Mouse (Mus musculus) heart, embryonic 10.5 days (tissue): Measurements from ENCODE around the gene Plcb4. TPM values are rescaled to one million over a fixed set of nuclear protein-coding genes. Genes with fewer than 3 reads are reported as not detected.
"Not testable (repeated sequence)": the region's sequence is repeated elsewhere in the genome, so short reads cannot be mapped to it uniquely, and the experiment has no call there.

Experiments used
- DNase-seq: peaks from one replicate; pipeline ENCODE4 v3.0.0-alpha.2; 2017; ENCODE audit warnings: low spot score
- H3K27ac ChIP-seq: fragments of 300-500 bp; sonication (generic); 2 replicates; pipeline ENCODE4 v1.5.1; 2016; ENCODE audit warnings: mild to moderate bottlenecking
- H3K27me3 ChIP-seq: fragments of 300-500 bp; sonication (generic); 2 replicates; pipeline ENCODE4 v1.6.1; 2016; ENCODE audit warnings: mild to moderate bottlenecking; ENCODE audit not compliant: poor library complexity, insufficient read depth, severe bottlenecking
- H3K36me3 ChIP-seq: fragments of 300-500 bp; sonication (generic); 2 replicates; pipeline ENCODE4 v1.6.1; 2016; ENCODE audit warnings: mild to moderate bottlenecking, moderate library complexity
- H3K4me1 ChIP-seq: fragments of 300-500 bp; sonication (generic); 2 replicates; pipeline ENCODE4 v1.6.1; 2016; ENCODE audit warnings: mild to moderate bottlenecking
- H3K4me3 ChIP-seq: fragments of 300-500 bp; sonication (generic); 2 replicates; pipeline ENCODE4 v1.5.1; 2016; ENCODE audit warnings: mild to moderate bottlenecking, moderate library complexity
- H3K9me3 ChIP-seq: fragments of 300-500 bp; sonication (generic); 2 replicates; pipeline ENCODE4 v1.6.1; 2016; ENCODE audit warnings: mild to moderate bottlenecking, moderate library complexity
- WGBS: fragments of 180-500 bp; shearing (Covaris S2); methylation state at CpG from one replicate; pipeline ENCODE4 v1.1.7; 2016; 5-methylcytosine and 5-hydroxymethylcytosine counted together
- polyA plus RNA-seq: library from polyadenylated mRNA; unstranded; fragments of >200 nt; fragmentation: Nextera tagmentation; extraction: Ambion mirVana; gene quantifications from 2 replicates; pipeline ENCODE4 v1.2.1, GENCODE M21; 2016

Plcb4 gene
- polyA plus RNA-seq, 1 experiment from 2014 or later = 17.8 TPM

GRCm38 (mm10) chr2:135890083-135890482, 231.3 kb downstream of the Plcb4 start:
- Histone ChIP-seq H3K27ac (no peak overlapping the region), H3K27me3 (no peaks in the 10 kb centered on the region), H3K36me3 (no peaks in the 10 kb centered on the region), H3K4me3 (no peak overlapping the region), H3K4me1 (peaks cover 46% of the 10 kb centered on the region), H3K9me3 (no peaks in the 10 kb centered on the region)
- WGBS = 70% methylated on average over 1 of the region's 1 CpGs
- no peak for DNase-seq

- H3K9me3 ChIP-seq = no peaks in the 10 kb centered on the region
- no peak overlapping the region for H3K27ac ChIP-seq
- DNase-seq = no peak
- WGBS = 63% methylated on average over 10 of the region's 10 CpGs
- H3K4me3 ChIP-seq = no peak overlapping the region
- peaks cover 41% of the 10 kb centered on the region; the same call in 1 of the 2 replicates for H3K4me1 ChIP-seq
- H3K27me3 ChIP-seq = no peaks in the 10 kb centered on the region
- no peaks in the 10 kb centered on the region for H3K36me3 ChIP-seq
These were observed 232.3 kb downstream of the Plcb4 start for GRCm38 (mm10) chr2:135891097-135891496.

GRCm38 (mm10) chr2:135891686-135892085, 232.9 kb downstream of the Plcb4 start:
- H3K4me1 ChIP-seq = peaks cover 41% of the 10 kb centered on the region; the same call in 1 of the 2 replicates
- WGBS = 90% methylated on average over 5 of the region's 5 CpGs
- H3K36me3 ChIP-seq = no peaks in the 10 kb centered on the region
- DNase-seq = no peak
- no peaks in the 10 kb centered on the region for H3K9me3 ChIP-seq
- H3K27me3 ChIP-seq = no peaks in the 10 kb centered on the region
- no peak overlapping the region for H3K27ac ChIP-seq
- no peak overlapping the region for H3K4me3 ChIP-seq

GRCm38 (mm10) chr2:135894582-135894981, 235.8 kb downstream of the Plcb4 start:
- H3K4me3 ChIP-seq = no peak overlapping the region
- no peaks in the 10 kb centered on the region for H3K27me3 ChIP-seq
- H3K4me1 ChIP-seq = peaks cover 38% of the 10 kb centered on the region
- 71% methylated on average over 2 of the region's 2 CpGs for WGBS
- DNase-seq = no peak
- no peak overlapping the region for H3K27ac ChIP-seq
- no peaks in the 10 kb centered on the region for H3K9me3 ChIP-seq
- H3K36me3 ChIP-seq = no peaks in the 10 kb centered on the region

- Histone ChIP-seq H3K27ac (0 out of 2 replicates have a peak overlapping the region, but pooled peaks have one; percentile 32), H3K9me3 (no peaks in the 10 kb centered on the region), H3K4me3 (no peak overlapping the region), H3K36me3 (no peaks in the 10 kb centered on the region), H3K4me1 (peaks cover 41% of the 10 kb centered on the region), H3K27me3 (no peaks in the 10 kb centered on the region)
- WGBS = 70% methylated on average over 4 of the region's 4 CpGs
- no peak for DNase-seq
These were observed 239.2 kb downstream of the Plcb4 start for GRCm38 (mm10) chr2:135898025-135898424.

GRCm38 (mm10) chr2:135899931-135900330, 241.1 kb downstream of the Plcb4 start:
- not testable (repeated sequence) for H3K27me3 ChIP-seq, H3K36me3 ChIP-seq, H3K4me3 ChIP-seq, H3K27ac ChIP-seq, H3K9me3 ChIP-seq, DNase-seq
- H3K4me1 ChIP-seq = peaks cover 39% of the 10 kb centered on the region
- WGBS = 68% methylated on average over 4 of the region's 4 CpGs

GRCm38 (mm10) chr2:135901015-135901414, 242.2 kb downstream of the Plcb4 start:
- H3K9me3 ChIP-seq = no peaks in the 10 kb centered on the region
- 89% methylated on average over 4 of the region's 4 CpGs for WGBS
- H3K4me3 ChIP-seq = no peak overlapping the region
- no peak for DNase-seq
- H3K27me3 ChIP-seq = no peaks in the 10 kb centered on the region
- H3K36me3 ChIP-seq = no peaks in the 10 kb centered on the region
- H3K4me1 ChIP-seq = peaks cover 45% of the 10 kb centered on the region
- H3K27ac ChIP-seq = no peak overlapping the region

- Histone ChIP-seq H3K27me3 (no peaks in the 10 kb centered on the region), H3K4me3 (no peak overlapping the region), H3K27ac (no peak overlapping the region; the same call in 1 of the 2 replicates), H3K36me3 (no peaks in the 10 kb centered on the region), H3K4me1 (peaks cover 32% of the 10 kb centered on the region), H3K9me3 (no peaks in the 10 kb centered on the region)
- DNase-seq = no peak
- 63% methylated on average over 4 of the region's 4 CpGs for WGBS
These were observed 245.5 kb downstream of the Plcb4 start for GRCm38 (mm10) chr2:135904262-135904661.

GRCm38 (mm10) chr2:135904791-135905190, 246.0 kb downstream of the Plcb4 start:
- H3K4me1 ChIP-seq = peaks cover 26% of the 10 kb centered on the region
- no peak overlapping the region for H3K27ac ChIP-seq
- 76% methylated on average over 4 of the region's 4 CpGs for WGBS
- no peaks in the 10 kb centered on the region for H3K27me3 ChIP-seq
- no peak for DNase-seq
- no peak overlapping the region for H3K4me3 ChIP-seq
- no peaks in the 10 kb centered on the region for H3K36me3 ChIP-seq
- no peaks in the 10 kb centered on the region for H3K9me3 ChIP-seq

GRCm38 (mm10) chr2:135914343-135915261, 255.8 kb downstream of the Plcb4 start:
- Histone ChIP-seq H3K36me3 (no peaks in the 10 kb centered on the region), H3K9me3 (no peaks in the 10 kb centered on the region), H3K4me1 (peaks cover 40% of the 10 kb centered on the region; the same call in 1 of the 2 replicates), H3K4me3 (no peak overlapping the region), H3K27me3 (no peaks in the 10 kb centered on the region), H3K27ac (peak overlapping the region; percentile 69)
- DNase-seq = no peak
- WGBS = 47% methylated on average over 8 of the region's 8 CpGs

GRCm38 (mm10) chr2:135915928-135916327, 257.1 kb downstream of the Plcb4 start:
- no peaks in the 10 kb centered on the region for H3K27me3 ChIP-seq
- 60% methylated on average over 10 of the region's 10 CpGs for WGBS
- no peak for DNase-seq
- H3K36me3 ChIP-seq = no peaks in the 10 kb centered on the region
- no peaks in the 10 kb centered on the region for H3K9me3 ChIP-seq
- H3K4me3 ChIP-seq = no peak overlapping the region
- H3K27ac ChIP-seq = no peak overlapping the region
- peaks cover 41% of the 10 kb centered on the region; the same call in 1 of the 2 replicates for H3K4me1 ChIP-seq

- no peak overlapping the region for H3K4me3 ChIP-seq
- no peaks in the 10 kb centered on the region for H3K9me3 ChIP-seq
- no peaks in the 10 kb centered on the region for H3K36me3 ChIP-seq
- no peaks in the 10 kb centered on the region for H3K27me3 ChIP-seq
- 68% methylated on average over 3 of the region's 3 CpGs for WGBS
- peaks cover 41% of the 10 kb centered on the region; the same call in 1 of the 2 replicates for H3K4me1 ChIP-seq
- no peak overlapping the region for H3K27ac ChIP-seq
- DNase-seq = no peak
These were observed 258.2 kb downstream of the Plcb4 start for GRCm38 (mm10) chr2:135917000-135917399.

- no peak overlapping the region for H3K4me3 ChIP-seq
- H3K9me3 ChIP-seq = no peaks in the 10 kb centered on the region
- no peaks in the 10 kb centered on the region for H3K36me3 ChIP-seq
- no peaks in the 10 kb centered on the region for H3K27me3 ChIP-seq
- H3K4me1 ChIP-seq = peaks cover 41% of the 10 kb centered on the region; the same call in 1 of the 2 replicates
- H3K27ac ChIP-seq = no peak overlapping the region
- 66% methylated on average over 5 of the region's 5 CpGs for WGBS
- DNase-seq = no peak
These were observed 259.3 kb downstream of the Plcb4 start for GRCm38 (mm10) chr2:135918116-135918515.
